Mouse (Mus musculus) MEL (cell line): ENCODE data around the gene Lrrc19.

Experiments
- CTCF ChIP-seq, 3 experiments: IDR thresholded peaks in 2 of 3; conservative IDR thresholded peaks in 1 of 3; 2 replicates each; pipeline ENCODE4 v1.5.1; 2011 to 2012; ENCODE audit warnings: low read length in 3 of 3, low read depth in 2 of 3, mild to moderate bottlenecking in 2 of 3, improper control_type of control experiment in 1 of 3, inconsistent platforms in 1 of 3, mixed read lengths in 1 of 3, moderate library complexity in 1 of 3; ENCODE audit not compliant: control insufficient read depth in 1 of 3, insufficient read depth in 1 of 3, poor library complexity in 1 of 3, severe bottlenecking in 1 of 3
- POLR2A ChIP-seq, 2 experiments: IDR thresholded peaks; 2 replicates each; pipeline ENCODE4 v1.6.1; 2011 to 2012; ENCODE audit warnings: low read length in 2 of 2, mild to moderate bottlenecking in 2 of 2, control low read depth in 1 of 2, improper control_type of control experiment in 1 of 2, low read depth in 1 of 2, moderate library complexity in 1 of 2; ENCODE audit not compliant: control insufficient read depth in 1 of 2, insufficient read depth in 1 of 2, poor library complexity in 1 of 2
- ZC3H11A ChIP-seq: IDR thresholded peaks from 2 replicates; pipeline ENCODE4 v1.6.1; 2012; ENCODE audit warnings: low read depth, mild to moderate bottlenecking, inconsistent platforms, low read length, improper control_type of control experiment

GRCm38 (mm10) chr4:94681181-94681580 is 31.2 kb upstream of the Lrrc19 start:
- TF ChIP-seq POLR2A (IDR thresholded peaks at IDR 0.05; ENCODE audit: control insufficient read depth in 1 of 2, insufficient read depth in 1 of 2, low read depth in 1 of 2, low read length in 2 of 2, poor library complexity in 1 of 2) (no peak), CTCF (IDR thresholded peaks at IDR 0.05 in 2 of 3, conservative IDR thresholded peaks at IDR 0.05 in 1 of 3; ENCODE audit: control insufficient read depth in 1 of 3, insufficient read depth in 1 of 3, low read depth in 2 of 3, low read length in 3 of 3, poor library complexity in 1 of 3, severe bottlenecking in 1 of 3) (no peak), ZC3H11A (no peak)
